Mouse (Mus musculus) bone marrow, adult 2 months (tissue): Measurements from ENCODE around the gene Gm26566.

Experiments
- CTCF ChIP-seq: fragments of 200-500 bp; IDR thresholded peaks from 2 replicates; pipeline ENCODE4 v1.5.1; 2011; ENCODE audit warnings: low read length, control low read depth; ENCODE audit not compliant: control insufficient read depth, insufficient read depth
- POLR2A ChIP-seq: fragments of 200-500 bp; IDR thresholded peaks from 2 replicates; pipeline ENCODE4 v1.6.1; 2011; ENCODE audit warnings: low read depth, mild to moderate bottlenecking, control low read depth, low read length, borderline replicate concordance; ENCODE audit not compliant: control insufficient read depth

- peak; percentile 8; the same call in 1 of the 2 replicates for TF ChIP-seq CTCF
- TF ChIP-seq POLR2A, result peak; percentile 50; the same call in 1 of the 2 replicates
These were observed 41.9 kb downstream of the Gm26566 start for GRCm38 (mm10) chr4:88763384-88764018.
